Mouse (Mus musculus): ENCODE data around the gene Ptpn7. TPM values are rescaled to one million over a fixed set of nuclear protein-coding genes. Genes with fewer than 3 reads are reported as not detected.

The Ptpn7 gene
- polyA plus RNA-seq (2014; fragmentation: Illumina TruSeq; extraction: RNeasy Lipid Tissue Mini Kit (QIAGEN cat#74804); ENCODE audit: low replicate concordance), result 0.56 TPM

GRCm38 (mm10) chr1:135132473-135132872 is at the start of gene Ptpn7:
Gene Ptpn7 (plus strand): TSS chr1:135132700.

GRCm38 (mm10) chr1:135105124-135105523 is 27.4 kb upstream of the Ptpn7 start, which contains the start of gene Lgr6:
Gene Lgr6 (minus strand): TSS chr1:135105276.

DNA sequence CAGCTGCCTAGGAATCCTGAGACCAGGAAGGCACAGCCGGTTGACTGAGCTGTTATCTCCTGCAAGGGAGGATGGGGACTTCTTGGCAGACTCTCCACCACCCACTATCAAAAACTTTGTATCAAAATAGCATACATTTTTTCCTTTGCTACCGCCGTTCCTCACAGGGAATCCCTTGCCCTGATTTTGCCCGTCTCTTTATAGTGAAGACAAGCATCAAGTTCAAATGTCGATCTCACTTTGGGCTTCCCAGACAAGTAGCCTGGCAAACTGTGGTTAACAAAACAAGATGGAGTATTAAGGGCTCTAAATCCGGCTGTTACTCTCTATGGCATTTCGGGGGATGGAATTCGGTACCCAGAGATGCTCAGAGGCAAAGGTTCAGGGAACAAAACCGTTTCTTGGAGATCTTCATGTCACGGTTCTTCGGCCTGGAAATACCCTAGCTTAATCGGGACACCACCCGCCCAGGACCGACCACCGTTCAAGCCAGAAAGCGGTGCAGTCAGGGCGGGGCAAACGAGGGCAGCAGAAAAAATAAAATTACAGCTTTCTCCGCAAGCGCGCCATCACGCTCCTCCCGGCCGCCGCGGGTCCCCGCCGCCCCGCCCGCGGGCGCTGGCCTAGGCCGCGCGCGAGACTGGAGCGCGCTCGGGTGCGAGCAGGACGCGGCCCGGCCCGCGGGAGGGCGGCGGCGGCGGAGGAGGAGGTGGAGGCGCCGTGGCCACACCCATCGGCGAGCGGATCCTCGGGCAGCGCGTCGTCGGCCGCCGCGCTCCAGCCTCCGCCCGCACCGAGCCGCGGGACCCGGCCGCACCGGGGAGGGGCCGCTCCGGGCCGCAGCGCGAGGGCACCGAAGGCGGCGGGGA is 13.8 kb downstream of the Ptpn7 start, which contains the start of gene Arl8a:
Gene Arl8a, plus strand, starts transcription at position 748 of the 869 bp plus-strand sequence.

GRCm38 (mm10) chr1:135167435-135167834 is 34.9 kb downstream of the Ptpn7 start, which contains the start of gene Gpr37l1:
Gene Gpr37l1 (minus strand): TSS chr1:135167681.

Other genes with a start within 250 kb of the Ptpn7 start
- 9.2 TPM for gene Ppp1r12b, start 176.8 kb upstream of the Ptpn7 start, polyA plus RNA-seq (2014; fragmentation: Illumina TruSeq; extraction: RNeasy Lipid Tissue Mini Kit (QIAGEN cat#74804); ENCODE audit: low replicate concordance)
- 8.8 TPM for gene Ube2t, start 170.1 kb upstream of the Ptpn7 start, polyA plus RNA-seq (2014; fragmentation: Illumina TruSeq; extraction: RNeasy Lipid Tissue Mini Kit (QIAGEN cat#74804); ENCODE audit: low replicate concordance)
- gene Lgr6, start 27.4 kb upstream of the Ptpn7 start, polyA plus RNA-seq (2014; fragmentation: Illumina TruSeq; extraction: RNeasy Lipid Tissue Mini Kit (QIAGEN cat#74804); ENCODE audit: low replicate concordance), result 0.11 TPM
- 24.0 TPM for gene Arl8a, start 14.1 kb downstream of the Ptpn7 start, polyA plus RNA-seq (2014; fragmentation: Illumina TruSeq; extraction: RNeasy Lipid Tissue Mini Kit (QIAGEN cat#74804); ENCODE audit: low replicate concordance)
- not detected for gene Gpr37l1, start 35.0 kb downstream of the Ptpn7 start, polyA plus RNA-seq (2014; fragmentation: Illumina TruSeq; extraction: RNeasy Lipid Tissue Mini Kit (QIAGEN cat#74804); ENCODE audit: low replicate concordance)
- gene Elf3, start 125.9 kb downstream of the Ptpn7 start, polyA plus RNA-seq (2014; fragmentation: Illumina TruSeq; extraction: RNeasy Lipid Tissue Mini Kit (QIAGEN cat#74804); ENCODE audit: low replicate concordance), result 11.3 TPM
- 49.5 TPM for gene Rnpep, start 151.4 kb downstream of the Ptpn7 start, polyA plus RNA-seq (2014; fragmentation: Illumina TruSeq; extraction: RNeasy Lipid Tissue Mini Kit (QIAGEN cat#74804); ENCODE audit: low replicate concordance)
- gene Timm17a, start 181.1 kb downstream of the Ptpn7 start, polyA plus RNA-seq (2014; fragmentation: Illumina TruSeq; extraction: RNeasy Lipid Tissue Mini Kit (QIAGEN cat#74804); ENCODE audit: low replicate concordance), result 14.5 TPM
- 1.7 TPM for gene Lmod1, start 192.1 kb downstream of the Ptpn7 start, polyA plus RNA-seq (2014; fragmentation: Illumina TruSeq; extraction: RNeasy Lipid Tissue Mini Kit (QIAGEN cat#74804); ENCODE audit: low replicate concordance)
- gene Shisa4, start 242.5 kb downstream of the Ptpn7 start, polyA plus RNA-seq (2014; fragmentation: Illumina TruSeq; extraction: RNeasy Lipid Tissue Mini Kit (QIAGEN cat#74804); ENCODE audit: low replicate concordance), result not detected

Data from small intestine, adult 10 weeks (tissue).